26 mouse cellular contexts compared by ENCODE assay signal in the genomic region with DNA sequence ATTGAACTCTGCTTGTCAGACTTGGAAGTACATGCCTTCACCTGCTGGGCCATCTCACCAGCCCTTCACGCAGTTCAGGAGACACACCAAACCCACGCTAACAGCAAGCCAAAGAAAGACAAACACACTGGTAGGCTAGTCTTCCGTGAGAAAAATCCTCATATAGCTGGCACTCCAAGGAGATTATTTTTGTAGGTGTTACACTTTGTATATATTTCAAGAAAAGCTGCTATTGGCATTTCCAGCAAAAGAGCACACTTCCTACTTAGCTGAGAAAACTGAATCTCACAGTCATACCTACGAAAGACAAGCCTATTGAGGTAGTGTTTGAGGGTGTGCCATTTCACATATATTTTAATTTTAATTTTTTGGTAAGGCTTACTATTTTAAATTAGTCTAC. TPM values are rescaled to one million over a fixed set of nuclear protein-coding genes. Genes with fewer than 3 reads are reported as not detected.
DNase-seq lines count a peak whose midpoint lies in the region; ATAC-seq lines count a peak whose summit lies in the region.
"Had no signal": no experiment of that assay in that cellular context is flagged by ENCODE, and none has a peak within 500 bp of the region (broad histone marks: within the 10 kb centered on the region; RNA-seq: fewer than 3 reads in every experiment).

No protein-coding gene starts in this region.

- WGBS in heart, embryonic 10.5 days, result 71% methylated on average over 4 of the region's 4 CpGs

- H3K4me1 ChIP-seq in heart, embryonic 10.5 days, result no peaks in the 10 kb centered on the region
- H3K4me1 ChIP-seq: embryonic facial prominence, embryonic 13.5 days; embryonic facial prominence, embryonic 15.5 days; forebrain, embryonic 10.5 days; forebrain, embryonic 12.5 days had no signal

- no peak overlapping the region for H3K27ac ChIP-seq in heart, embryonic 10.5 days
- H3K27ac ChIP-seq: embryonic facial prominence, embryonic 13.5 days; embryonic facial prominence, embryonic 15.5 days; forebrain, embryonic 10.5 days; forebrain, embryonic 12.5 days had no signal

- no peaks in the 10 kb centered on the region for H3K36me3 ChIP-seq in heart, embryonic 10.5 days
- H3K36me3 ChIP-seq: embryonic facial prominence, embryonic 13.5 days; embryonic facial prominence, embryonic 15.5 days; forebrain, embryonic 10.5 days; forebrain, embryonic 12.5 days; G1E had no signal

- DNase-seq in frontal cortex, postnatal 14 days (ENCODE audit: low spot score in 2 of 2), result no peak
- DNase-seq in heart, adult 11 months, result peak; percentile 68
- no peak for DNase-seq in heart, embryonic 10.5 days (ENCODE audit: low spot score)
- no peak for DNase-seq in adrenal gland, postnatal 25 days
- DNase-seq: adrenal gland, adult 8-10 months; adrenal gland, postnatal 14 days; B cell, adult 2 months; cerebellum, adult 11-12 months; cerebellum, adult 2 months; cerebellum, adult 9-10 months; cerebellum, postnatal 10 days; cerebellum, postnatal 25 days; embryo, embryonic 11 days had no signal

- H3K27me3 ChIP-seq in heart, embryonic 10.5 days (ENCODE audit: insufficient read depth, poor library complexity, severe bottlenecking), result no peaks in the 10 kb centered on the region
- H3K27me3 ChIP-seq: CH12.LX; embryonic facial prominence, embryonic 13.5 days; embryonic facial prominence, embryonic 15.5 days; forebrain, embryonic 12.5 days; Patski had no signal

- H3K4me3 ChIP-seq in heart, embryonic 10.5 days, result no peak overlapping the region
- H3K4me3 ChIP-seq: embryonic facial prominence, embryonic 13.5 days; embryonic facial prominence, embryonic 15.5 days; erythroblast, embryonic 14.5 days; forebrain, embryonic 10.5 days; forebrain, embryonic 12.5 days had no signal

- no peaks in the 10 kb centered on the region for H3K9me3 ChIP-seq in heart, embryonic 10.5 days
- H3K9me3 ChIP-seq: embryonic facial prominence, embryonic 13.5 days; embryonic facial prominence, embryonic 15.5 days; forebrain, embryonic 10.5 days; forebrain, embryonic 12.5 days; G1E had no signal

- ATAC-seq in frontal cortex, adult (ENCODE audit: low TSS enrichment), result peak; percentile 80
- ATAC-seq: activated CD4-positive, CD25-positive, alpha-beta regulatory T cell, adult 4 months; CD4-positive, CD25-positive, alpha-beta regulatory T cell, adult 4 months; forebrain, embryonic 14.5 days; forebrain, embryonic 16.5 days; Patski had no signal

RNA-seq across cellular contexts. Expression of a gene that starts 36.0 kb away (rescaled TPM):
- polyA plus RNA-seq in heart, embryonic 10.5 days (2016; fragmentation: Nextera tagmentation; extraction: Ambion mirVana), result 3.7 and 4.4 TPM in 2 replicates
- total RNA-seq in adrenal gland, postnatal 25 days (2021), result 42.7 and 43.7 TPM in 2 replicates

RNA-seq across cellular contexts. Expression of a gene that starts 45.4 kb away (rescaled TPM):
- polyA plus RNA-seq in heart, embryonic 10.5 days (2016; fragmentation: Nextera tagmentation; extraction: Ambion mirVana), result 24.7 and 27.0 TPM in 2 replicates
- total RNA-seq in adrenal gland, postnatal 25 days (2021), result 27.1 and 28.7 TPM in 2 replicates
